Mouse (Mus musculus) telencephalon, adult 2 months (tissue): Measurements from ENCODE around the gene Pphln1.
"Not testable (repeated sequence)": the region's sequence is repeated elsewhere in the genome, so short reads cannot be mapped to it uniquely, and the experiment has no call there.

ENCODE experiments used
- DNase-seq: peaks from one replicate; pipeline ENCODE4 v3.0.0-alpha.2; 2011; ENCODE audit warnings: low read depth, low spot score

Gene Pphln1

GRCm38 (mm10) chr15:93397826-93398698, at the start of gene Pphln1, which contains the start of gene Zcrb1:
Gene Pphln1 (plus strand): TSS chr15:93398350.
Gene Zcrb1 (minus strand): TSS chr15:93398334.
- DNase-seq = peak; percentile 67

GRCm38 (mm10) chr15:93358346-93359095, 39.6 kb upstream of the Pphln1 start:
- no peak for DNase-seq

- DNase-seq = no peak
These were observed 32.6 kb upstream of the Pphln1 start for GRCm38 (mm10) chr15:93365561-93365960.

GRCm38 (mm10) chr15:93368558-93368957, 29.6 kb upstream of the Pphln1 start:
- no peak for DNase-seq

GRCm38 (mm10) chr15:93371838-93372237, 26.3 kb upstream of the Pphln1 start:
- no peak for DNase-seq

GRCm38 (mm10) chr15:93372525-93373119, 25.5 kb upstream of the Pphln1 start:
- not testable (repeated sequence) for DNase-seq

GRCm38 (mm10) chr15:93375696-93376095, 22.5 kb upstream of the Pphln1 start:
- DNase-seq = no peak

GRCm38 (mm10) chr15:93379177-93379576, 19.0 kb upstream of the Pphln1 start:
- DNase-seq = no peak

- DNase-seq = no peak
These were observed 16.8 kb upstream of the Pphln1 start for GRCm38 (mm10) chr15:93381337-93381736.

- DNase-seq = no peak
These were observed 881 bp upstream of the Pphln1 start for GRCm38 (mm10) chr15:93397269-93397668.

GRCm38 (mm10) chr15:93398699-93399540, 770 bp downstream of the Pphln1 start:
- DNase-seq = no peak

- DNase-seq = no peak
These were observed 3.3 kb downstream of the Pphln1 start for GRCm38 (mm10) chr15:93401446-93401845.

- no peak for DNase-seq
These were observed 4.6 kb downstream of the Pphln1 start for GRCm38 (mm10) chr15:93402730-93403129.

GRCm38 (mm10) chr15:93404849-93405248, 6.7 kb downstream of the Pphln1 start:
- DNase-seq = no peak

- DNase-seq = no peak
These were observed 7.4 kb downstream of the Pphln1 start for GRCm38 (mm10) chr15:93405446-93405986.

GRCm38 (mm10) chr15:93406492-93406891, 8.3 kb downstream of the Pphln1 start:
- DNase-seq = no peak

GRCm38 (mm10) chr15:93412445-93412844, 14.3 kb downstream of the Pphln1 start:
- no peak for DNase-seq

- DNase-seq = no peak
These were observed 16.3 kb downstream of the Pphln1 start for GRCm38 (mm10) chr15:93414456-93414855.

- DNase-seq = no peak
These were observed 18.1 kb downstream of the Pphln1 start for GRCm38 (mm10) chr15:93416300-93416699.

- DNase-seq = no peak
These were observed 22.4 kb downstream of the Pphln1 start for GRCm38 (mm10) chr15:93420596-93420995.

- no peak for DNase-seq
These were observed 24.4 kb downstream of the Pphln1 start for GRCm38 (mm10) chr15:93422537-93422936.
